Mouse (Mus musculus) forebrain, embryonic 10.5 days (tissue): ENCODE results near the gene Fip1l1. TPM values are rescaled to one million over a fixed set of nuclear protein-coding genes. Genes with fewer than 3 reads are reported as not detected.

Source experiments
- DNase-seq: peaks from one replicate; pipeline ENCODE4 v3.0.0-alpha.2; 2017; ENCODE audit warnings: low spot score; ENCODE audit errors: extremely low spot score
- H3K27ac ChIP-seq: fragments of 300-500 bp; sonication (generic); 2 replicates; pipeline ENCODE4 v1.5.1; 2016; ENCODE audit warnings: mild to moderate bottlenecking
- H3K27me3 ChIP-seq: fragments of 300-500 bp; sonication (generic); 2 replicates; pipeline ENCODE4 v1.6.1; 2016; ENCODE audit warnings: mild to moderate bottlenecking; ENCODE audit not compliant: poor library complexity, severe bottlenecking
- H3K36me3 ChIP-seq: fragments of 300-500 bp; sonication (generic); replicated peaks from 2 replicates; pipeline ENCODE4 v1.6.1; 2016; ENCODE audit warnings: mild to moderate bottlenecking, moderate library complexity
- H3K4me1 ChIP-seq: fragments of 300-500 bp; sonication (generic); 2 replicates; pipeline ENCODE4 v1.6.1; 2016
- H3K4me3 ChIP-seq: fragments of 300-500 bp; sonication (generic); 2 replicates; pipeline ENCODE4 v1.5.1; 2016; ENCODE audit warnings: mild to moderate bottlenecking, moderate library complexity
- H3K9me3 ChIP-seq: fragments of 300-500 bp; sonication (generic); 2 replicates; pipeline ENCODE4 v1.6.1; 2016; ENCODE audit warnings: mild to moderate bottlenecking, moderate library complexity
- WGBS: fragments of 180-500 bp; shearing (Covaris S2); methylation state at CpG from one replicate; pipeline ENCODE4 v1.1.7; 2016; 5-methylcytosine and 5-hydroxymethylcytosine counted together
- polyA plus RNA-seq: library from polyadenylated mRNA; unstranded; fragments of >200 nt; fragmentation: Nextera tagmentation; extraction: Ambion mirVana; gene quantifications from 2 replicates; pipeline ENCODE4 v1.2.1, GENCODE M21; 2016

The Fip1l1 gene
- polyA plus RNA-seq: 104 and 117 TPM in 2 replicates

- Histone ChIP-seq H3K4me1 (peaks cover 33% of the 10 kb centered on the region), H3K27me3 (no peaks in the 10 kb centered on the region), H3K36me3 (peaks cover 27% of the 10 kb centered on the region), H3K9me3 (no peaks in the 10 kb centered on the region), H3K4me3 (peak within 1 kb of the TSS; percentile 85), H3K27ac (peak within 1 kb of the TSS; percentile 94)
- under 1% methylated on average over 73 of the region's 73 CpGs for WGBS
- DNase-seq: peak; percentile 93
These were observed at the start of gene Fip1l1 for GRCm38 (mm10) chr5:74535240-74536021. Fip1l1 (plus strand) TSS chr5:74535449.

GRCm38 (mm10) chr5:74492705-74493104, 42.5 kb upstream of the Fip1l1 start:
- H3K4me3 ChIP-seq: no peak overlapping the region
- no peaks in the 10 kb centered on the region for H3K27me3 ChIP-seq
- DNase-seq: no peak
- H3K9me3 ChIP-seq: no peaks in the 10 kb centered on the region
- H3K36me3 ChIP-seq: no peaks in the 10 kb centered on the region
- WGBS: 91% methylated on average over 3 of the region's 3 CpGs
- H3K4me1 ChIP-seq: no peaks in the 10 kb centered on the region
- no peak overlapping the region for H3K27ac ChIP-seq

GRCm38 (mm10) chr5:74511686-74512085, 23.6 kb upstream of the Fip1l1 start:
- Histone ChIP-seq H3K4me1 (no peaks in the 10 kb centered on the region), H3K4me3 (no peak overlapping the region), H3K27me3 (no peaks in the 10 kb centered on the region), H3K9me3 (no peaks in the 10 kb centered on the region), H3K27ac (no peak overlapping the region), H3K36me3 (no peaks in the 10 kb centered on the region)
- no peak for DNase-seq

- 82% methylated on average over 5 of the region's 5 CpGs for WGBS
- no peaks in the 10 kb centered on the region for H3K9me3 ChIP-seq
- DNase-seq: no peak
- no peaks in the 10 kb centered on the region for H3K36me3 ChIP-seq
- no peak overlapping the region for H3K27ac ChIP-seq
- peaks cover 17% of the 10 kb centered on the region for H3K4me1 ChIP-seq
- H3K27me3 ChIP-seq: no peaks in the 10 kb centered on the region
- H3K4me3 ChIP-seq: no peak overlapping the region
These were observed 8.2 kb upstream of the Fip1l1 start for GRCm38 (mm10) chr5:74527025-74527424.

GRCm38 (mm10) chr5:74530785-74531184, 4.5 kb upstream of the Fip1l1 start:
- Histone ChIP-seq H3K36me3 (no peaks in the 10 kb centered on the region), H3K27ac (peak overlapping the region; percentile 82; the same call in 1 of the 2 replicates), H3K27me3 (no peaks in the 10 kb centered on the region), H3K4me1 (peaks cover 26% of the 10 kb centered on the region), H3K4me3 (peak overlapping the region; percentile 67), H3K9me3 (no peaks in the 10 kb centered on the region)
- DNase-seq: no peak
- 28% methylated on average over 16 of the region's 16 CpGs for WGBS

- DNase-seq: peak; percentile 98
- Histone ChIP-seq H3K36me3 (no peaks in the 10 kb centered on the region), H3K9me3 (no peaks in the 10 kb centered on the region), H3K27me3 (no peaks in the 10 kb centered on the region), H3K27ac (peak within 1 kb of the TSS; percentile 82), H3K4me3 (peak within 1 kb of the TSS; percentile 67), H3K4me1 (peaks cover 31% of the 10 kb centered on the region)
- 6% methylated on average over 35 of the region's 35 CpGs for WGBS
These were observed 3.5 kb upstream of the Fip1l1 start, which contains the start of gene Scfd2 for GRCm38 (mm10) chr5:74531630-74532280. Scfd2 (minus strand) TSS chr5:74531759.

- Histone ChIP-seq H3K4me3 (peak overlapping the region; percentile 85), H3K36me3 (peaks cover 36% of the 10 kb centered on the region), H3K9me3 (no peaks in the 10 kb centered on the region), H3K27me3 (no peaks in the 10 kb centered on the region), H3K4me1 (peaks cover 24% of the 10 kb centered on the region), H3K27ac (peak overlapping the region; percentile 94)
- DNase-seq: no peak
- WGBS: 54% methylated on average over 12 of the region's 12 CpGs
These were observed 1.1 kb downstream of the Fip1l1 start for GRCm38 (mm10) chr5:74536180-74536947.

GRCm38 (mm10) chr5:74545606-74546005, 10.4 kb downstream of the Fip1l1 start:
- WGBS: 95% methylated on average over 4 of the region's 4 CpGs
- no peaks in the 10 kb centered on the region for H3K27me3 ChIP-seq
- peaks cover 96% of the 10 kb centered on the region for H3K36me3 ChIP-seq
- no peak for DNase-seq
- no peak overlapping the region for H3K27ac ChIP-seq
- no peaks in the 10 kb centered on the region for H3K4me1 ChIP-seq
- H3K4me3 ChIP-seq: no peak overlapping the region
- H3K9me3 ChIP-seq: no peaks in the 10 kb centered on the region

GRCm38 (mm10) chr5:74549566-74549965, 14.3 kb downstream of the Fip1l1 start:
- WGBS: 95% methylated on average over 8 of the region's 8 CpGs
- H3K36me3 ChIP-seq: peaks cover 97% of the 10 kb centered on the region
- no peaks in the 10 kb centered on the region for H3K27me3 ChIP-seq
- DNase-seq: no peak
- no peak overlapping the region for H3K27ac ChIP-seq
- H3K9me3 ChIP-seq: no peaks in the 10 kb centered on the region
- H3K4me3 ChIP-seq: no peak overlapping the region
- no peaks in the 10 kb centered on the region for H3K4me1 ChIP-seq

- Histone ChIP-seq H3K4me1 (no peaks in the 10 kb centered on the region), H3K36me3 (peaks cover 90% of the 10 kb centered on the region), H3K4me3 (no peak overlapping the region), H3K27me3 (no peaks in the 10 kb centered on the region), H3K9me3 (no peaks in the 10 kb centered on the region), H3K27ac (no peak overlapping the region)
- DNase-seq: no peak
- WGBS: 91% methylated on average over 1 of the region's 1 CpGs
These were observed 25.9 kb downstream of the Fip1l1 start for GRCm38 (mm10) chr5:74561151-74561550.

- Histone ChIP-seq H3K36me3 (peaks cover 79% of the 10 kb centered on the region), H3K27ac (no peak overlapping the region), H3K27me3 (no peaks in the 10 kb centered on the region), H3K9me3 (no peaks in the 10 kb centered on the region), H3K4me1 (no peaks in the 10 kb centered on the region), H3K4me3 (no peak overlapping the region)
- 90% methylated on average over 6 of the region's 6 CpGs for WGBS
- DNase-seq: no peak
These were observed 36.5 kb downstream of the Fip1l1 start for GRCm38 (mm10) chr5:74571767-74572166.

- peaks cover 92% of the 10 kb centered on the region for H3K36me3 ChIP-seq
- no peak overlapping the region for H3K4me3 ChIP-seq
- no peak for DNase-seq
- H3K27me3 ChIP-seq: no peaks in the 10 kb centered on the region
- no peaks in the 10 kb centered on the region for H3K9me3 ChIP-seq
- H3K27ac ChIP-seq: no peak overlapping the region
- peaks cover 3% of the 10 kb centered on the region; the same call in 1 of the 2 replicates for H3K4me1 ChIP-seq
- WGBS: 93% methylated on average over 7 of the region's 7 CpGs
These were observed 53.9 kb downstream of the Fip1l1 start for GRCm38 (mm10) chr5:74589133-74589532.
